Mouse (Mus musculus) layer of hippocampus, adult 11-12 months (tissue): ENCODE measurements around the gene Def8.
A peak's percentile ranks its signal among the peaks of the same experiment; 100 is the strongest.
"Not testable (repeated sequence)": the region's sequence is repeated elsewhere in the genome, so short reads cannot be mapped to it uniquely, and the experiment has no call there.

Source experiments
- DNase-seq: peaks from one replicate; pipeline ENCODE4 v3.0.0; 2022; ENCODE audit warnings: low spot score

The Def8 gene

GRCm38 (mm10) chr8:123433241-123433974 is 10.1 kb downstream of the Def8 start:
- not testable (repeated sequence) for DNase-seq

GRCm38 (mm10) chr8:123441788-123442187 is 18.5 kb downstream of the Def8 start:
- DNase-seq: no peak

- no peak for DNase-seq
Measured at GRCm38 (mm10) chr8:123442351-123442750, 19.0 kb downstream of the Def8 start.

DNA sequence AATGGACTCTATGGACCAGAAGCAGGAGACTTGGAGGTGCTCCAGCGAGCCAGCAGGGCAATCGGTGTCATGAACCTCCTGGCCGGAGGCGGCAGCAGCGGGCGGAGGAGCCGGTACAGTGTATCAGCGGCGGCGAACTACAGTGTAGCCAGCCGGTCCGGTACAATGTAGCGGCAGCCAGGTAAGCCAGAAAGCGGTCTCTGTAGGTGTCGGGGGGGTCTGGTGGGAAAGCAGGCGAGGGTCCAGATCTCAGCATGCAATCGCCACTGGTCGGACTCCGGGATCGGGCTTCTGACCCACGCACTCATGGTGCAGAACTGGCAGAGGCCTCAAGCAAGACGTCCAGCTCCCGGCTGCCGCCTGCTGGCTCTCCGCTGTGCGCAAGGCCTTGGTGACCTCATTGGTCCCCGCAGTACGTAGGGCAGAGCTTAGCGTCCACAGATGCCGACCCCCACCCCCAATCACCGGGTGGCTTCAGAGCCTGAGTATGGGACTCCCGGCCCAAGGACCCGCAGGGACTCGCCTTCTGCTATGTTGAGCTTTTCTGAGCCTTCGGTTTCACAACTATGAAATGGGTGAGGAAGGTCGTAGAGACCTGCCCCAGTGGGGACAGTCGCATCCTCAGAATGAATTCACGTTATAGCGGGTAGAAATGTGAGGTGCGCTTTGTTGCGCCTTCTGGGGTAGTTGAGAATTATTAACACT is 19.7 kb downstream of the Def8 start:
- DNase-seq: peak; percentile 93

GRCm38 (mm10) chr8:123443576-123443921 is 20.2 kb downstream of the Def8 start:
- no peak for DNase-seq

DNA sequence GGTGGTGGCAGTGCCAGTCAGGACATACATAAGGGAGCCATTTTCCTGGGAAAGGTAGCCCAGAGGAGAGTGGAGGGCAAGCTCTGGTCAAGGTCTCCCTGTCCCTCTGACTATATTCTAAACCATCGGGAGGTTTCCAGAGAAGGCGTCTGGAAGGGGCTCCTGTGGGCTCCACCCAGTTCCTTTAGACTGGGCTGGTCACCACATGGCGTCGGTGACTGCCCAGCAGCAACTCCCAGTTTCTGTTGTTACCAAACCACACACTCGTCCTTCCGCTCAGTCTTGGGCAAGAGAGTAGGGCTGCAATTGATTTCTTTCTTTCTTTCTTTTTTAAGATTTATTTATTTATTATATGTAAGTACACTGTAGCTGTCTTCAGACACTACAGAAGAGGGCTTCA is 20.8 kb downstream of the Def8 start:
- DNase-seq: no peak

GRCm38 (mm10) chr8:123445981-123446380 is 22.7 kb downstream of the Def8 start:
- no peak for DNase-seq

DNA sequence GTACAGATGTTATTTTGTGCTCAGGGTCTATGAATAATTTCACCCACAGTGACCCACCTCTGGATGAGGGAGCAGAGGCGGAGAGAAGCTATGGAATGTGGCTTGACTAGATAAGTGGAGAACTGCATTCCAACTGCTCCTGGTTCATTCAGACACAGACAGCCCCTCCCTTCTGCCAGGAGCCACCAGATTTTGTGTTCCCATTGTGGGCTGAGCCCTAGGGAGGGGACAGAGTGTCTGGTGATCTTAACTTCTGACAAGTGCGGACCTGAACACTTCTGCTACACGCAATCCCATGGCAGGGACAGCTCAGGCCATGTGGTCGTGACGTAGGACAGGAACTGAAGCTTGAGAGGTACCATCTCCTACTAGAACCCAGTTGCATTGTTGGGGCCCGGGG is 23.5 kb downstream of the Def8 start:
- no peak for DNase-seq

- no peak for DNase-seq
Measured at GRCm38 (mm10) chr8:123450783-123451182, 27.5 kb downstream of the Def8 start.

GRCm38 (mm10) chr8:123451747-123452146 is 28.4 kb downstream of the Def8 start:
- DNase-seq: not testable (repeated sequence)

GRCm38 (mm10) chr8:123452149-123452548 is 28.8 kb downstream of the Def8 start:
- DNase-seq: no peak

- no peak for DNase-seq
Measured at GRCm38 (mm10) chr8:123453291-123453690, 30.0 kb downstream of the Def8 start.

DNA sequence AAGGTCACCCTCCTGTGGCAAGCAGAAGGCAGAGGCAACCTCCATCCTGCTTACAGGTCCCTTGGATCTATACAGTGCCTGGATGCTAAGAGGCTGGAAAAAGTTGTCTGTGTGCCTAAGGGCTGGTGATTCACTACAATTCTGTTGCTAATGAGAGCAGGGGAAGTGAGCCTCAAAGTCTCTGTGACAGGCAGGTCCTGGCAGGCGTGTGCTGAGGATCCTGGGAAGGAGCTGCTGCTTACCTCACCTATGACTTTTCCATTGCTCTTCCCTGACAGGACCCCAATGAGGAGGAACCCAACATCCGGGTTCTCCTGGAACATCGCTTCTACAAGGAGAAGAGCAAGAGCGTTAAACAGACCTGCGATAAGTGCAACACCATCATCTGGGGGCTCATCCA is 30.6 kb downstream of the Def8 start:
- DNase-seq: no peak

DNA sequence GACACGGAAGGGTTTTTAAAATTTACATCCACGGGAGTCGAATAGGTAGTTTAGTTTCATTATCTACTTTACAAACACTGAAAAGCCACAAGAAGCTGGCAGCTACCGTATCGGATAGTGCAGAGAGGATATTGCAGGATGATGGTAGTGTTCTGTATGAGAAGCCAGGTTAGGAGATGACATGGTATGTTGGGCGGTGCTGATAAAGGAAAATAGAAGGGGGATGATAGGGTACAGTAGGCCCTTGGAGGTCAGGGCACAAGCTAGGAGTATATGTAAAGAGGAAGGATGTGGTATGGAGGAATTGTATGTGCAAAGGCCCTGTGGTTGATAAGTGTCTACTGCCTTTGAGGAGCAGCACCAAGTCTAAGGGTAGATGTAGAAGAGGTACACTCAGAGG is 31.2 kb downstream of the Def8 start:
- no peak for DNase-seq

- DNase-seq: no peak
Measured at GRCm38 (mm10) chr8:123463651-123464050, 40.3 kb downstream of the Def8 start.

GRCm38 (mm10) chr8:123467476-123467875 is 44.1 kb downstream of the Def8 start:
- DNase-seq: no peak

- DNase-seq: not testable (repeated sequence)
Measured at GRCm38 (mm10) chr8:123472991-123473390, 49.7 kb downstream of the Def8 start.

DNA sequence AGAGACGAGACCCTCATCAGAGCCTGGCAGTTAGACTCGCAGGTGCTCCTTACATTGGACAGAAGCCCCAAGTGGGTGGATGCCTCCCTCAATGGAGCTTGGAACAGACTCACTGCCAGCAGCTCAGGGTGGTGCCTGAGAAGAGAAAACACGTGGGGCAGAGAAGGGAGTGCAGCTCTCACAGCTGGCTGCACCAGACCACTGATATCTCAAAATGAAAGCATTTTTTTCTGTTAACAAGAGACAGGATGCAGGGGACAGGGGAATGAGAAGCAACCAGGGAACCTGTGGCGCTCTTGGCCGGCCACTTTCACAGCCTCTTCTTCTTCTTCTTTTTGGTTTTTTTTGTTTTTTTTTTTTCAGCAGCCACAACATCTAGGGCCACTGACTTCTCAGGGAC is 51.2 kb downstream of the Def8 start:
- DNase-seq: not testable (repeated sequence)

GRCm38 (mm10) chr8:123476911-123477736 is 53.8 kb downstream of the Def8 start:
- peak; percentile 28 for DNase-seq

DNA sequence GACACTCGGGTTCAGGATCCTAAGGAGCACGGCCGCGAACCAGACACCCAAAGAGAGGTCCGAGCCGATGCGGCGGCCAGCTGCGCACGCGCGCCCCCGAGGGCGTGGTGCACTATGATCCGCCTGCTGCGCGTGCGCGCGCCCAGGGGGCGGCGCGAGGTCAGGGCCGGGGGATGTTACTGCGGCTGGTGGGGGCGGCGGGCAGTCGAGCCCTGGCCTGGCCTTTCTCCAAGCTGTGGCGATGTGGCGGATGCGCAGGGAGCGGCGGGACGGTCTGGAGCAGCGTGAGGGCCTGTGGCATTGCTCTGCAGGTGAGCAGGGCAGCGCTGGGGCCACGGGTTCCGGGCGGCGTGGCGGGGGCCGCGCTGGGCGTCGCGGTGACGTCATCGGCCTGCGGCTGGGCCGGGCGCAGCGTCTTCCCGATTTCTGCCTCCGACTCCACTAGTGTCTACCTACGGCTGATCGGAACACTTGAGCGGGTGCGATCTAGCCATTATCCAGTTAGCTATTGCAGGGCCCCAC is 54.5 kb downstream of the Def8 start, which contains the start of gene Afg3l1:
Gene Afg3l1, plus strand, starts transcription at position 167 of the 522 bp plus-strand sequence.
- DNase-seq: peak; percentile 94

GRCm38 (mm10) chr8:123478456-123479218 is 55.3 kb downstream of the Def8 start:
- DNase-seq: peak; percentile 19

DNA sequence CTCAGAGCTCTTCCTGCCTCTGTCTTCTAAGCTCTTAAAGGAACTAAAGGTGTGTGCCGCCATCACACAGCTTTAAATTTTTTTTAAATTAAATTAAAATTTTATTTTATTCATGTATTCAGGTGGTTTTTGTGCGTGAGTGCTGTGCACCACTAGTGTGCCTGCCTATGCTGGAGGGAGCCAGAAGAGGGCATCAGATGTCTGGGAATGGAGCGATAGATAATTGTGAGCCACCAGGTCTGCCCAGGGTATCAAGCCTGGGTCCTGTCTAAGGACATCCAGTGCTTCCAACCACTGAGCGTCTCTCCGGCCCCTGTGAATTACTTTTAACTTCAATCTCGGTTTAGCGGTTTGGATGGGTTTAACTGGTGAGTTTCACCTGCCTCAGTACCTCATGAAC is 59.3 kb downstream of the Def8 start:
- no peak for DNase-seq
